Mouse (Mus musculus) liver, postnatal 0 days (tissue): ENCODE results near the gene Ptprc.
A peak's percentile ranks its signal among the peaks of the same experiment; 100 is the strongest.

Experiments used
- CTCF ChIP-seq: sonication (generic); IDR thresholded peaks from 2 replicates; pipeline ENCODE4 v1.5.1; 2016; ENCODE audit warnings: antibody characterized with exemption, low read depth
- EP300 ChIP-seq: IDR thresholded peaks from 2 replicates; pipeline ENCODE4 v1.6.1; 2016; ENCODE audit warnings: antibody characterized with exemption, low read depth, mild to moderate bottlenecking

DNA sequence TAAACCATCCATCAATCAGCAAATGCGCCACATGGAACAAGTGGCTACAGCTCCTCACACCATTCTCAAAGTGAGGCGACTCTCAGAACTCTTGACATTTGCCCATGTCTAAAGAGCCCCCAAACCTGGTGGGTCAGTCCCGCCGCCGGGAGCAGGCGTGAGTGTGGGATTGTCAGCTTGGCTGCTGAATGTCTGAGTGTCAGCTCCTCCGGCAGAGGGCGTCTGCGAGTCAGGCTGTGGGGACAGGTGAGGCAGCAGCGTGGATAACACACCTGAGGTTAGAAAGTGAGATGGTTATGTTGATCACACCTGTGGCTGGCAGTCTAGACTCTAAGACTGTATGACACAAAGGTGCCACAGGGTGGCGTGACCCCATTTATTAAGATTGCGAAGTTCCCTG, 55.6 kb downstream of the Ptprc start:
- TF ChIP-seq CTCF (peak; percentile 18; the same call in 1 of the 2 replicates), EP300 (no peak)
